Mouse (Mus musculus): Measurements from ENCODE around the gene Exd2.

The Exd2 gene

DNA sequence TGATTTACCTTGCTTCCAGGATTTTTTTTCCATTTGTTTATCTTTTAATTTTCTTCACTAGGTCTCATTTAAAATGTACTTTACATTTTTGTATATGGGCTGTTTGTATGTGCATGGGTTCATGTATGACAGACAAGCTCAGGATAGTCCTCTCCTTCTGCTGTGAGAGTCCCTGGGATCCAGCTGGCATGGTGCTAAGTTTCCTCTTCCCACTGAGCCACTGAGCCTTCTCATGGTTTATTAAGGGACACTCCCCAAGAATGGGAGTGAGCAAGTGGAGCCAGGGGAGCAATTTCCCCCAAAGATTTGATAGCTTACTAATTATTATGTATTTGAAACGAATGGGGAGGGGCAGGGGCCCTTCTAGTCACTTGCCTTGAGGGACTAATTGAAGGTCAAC is 37.6 kb downstream of the Exd2 start:
- no peak for DNase-seq

DNA sequence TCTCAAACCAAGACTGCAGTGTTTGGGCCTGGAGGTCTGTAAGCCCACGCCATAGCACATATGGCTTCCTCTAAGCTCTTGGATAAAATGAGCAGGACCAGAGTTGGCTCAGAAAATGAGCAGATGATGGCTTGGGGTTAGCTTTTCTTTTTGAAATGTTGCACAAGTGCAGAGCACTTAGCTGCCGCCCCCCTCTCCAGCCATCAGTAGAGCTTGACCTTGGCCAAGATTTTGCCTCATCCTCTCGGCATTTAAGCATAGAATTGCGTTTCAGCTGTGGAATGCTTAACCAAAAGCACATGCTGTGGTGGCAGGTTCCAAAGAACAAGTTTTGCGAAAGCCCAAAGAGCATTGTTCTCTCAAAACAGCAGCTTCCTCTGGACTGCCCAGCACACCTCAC is 41.8 kb downstream of the Exd2 start:
- DNase-seq: no peak

DNA sequence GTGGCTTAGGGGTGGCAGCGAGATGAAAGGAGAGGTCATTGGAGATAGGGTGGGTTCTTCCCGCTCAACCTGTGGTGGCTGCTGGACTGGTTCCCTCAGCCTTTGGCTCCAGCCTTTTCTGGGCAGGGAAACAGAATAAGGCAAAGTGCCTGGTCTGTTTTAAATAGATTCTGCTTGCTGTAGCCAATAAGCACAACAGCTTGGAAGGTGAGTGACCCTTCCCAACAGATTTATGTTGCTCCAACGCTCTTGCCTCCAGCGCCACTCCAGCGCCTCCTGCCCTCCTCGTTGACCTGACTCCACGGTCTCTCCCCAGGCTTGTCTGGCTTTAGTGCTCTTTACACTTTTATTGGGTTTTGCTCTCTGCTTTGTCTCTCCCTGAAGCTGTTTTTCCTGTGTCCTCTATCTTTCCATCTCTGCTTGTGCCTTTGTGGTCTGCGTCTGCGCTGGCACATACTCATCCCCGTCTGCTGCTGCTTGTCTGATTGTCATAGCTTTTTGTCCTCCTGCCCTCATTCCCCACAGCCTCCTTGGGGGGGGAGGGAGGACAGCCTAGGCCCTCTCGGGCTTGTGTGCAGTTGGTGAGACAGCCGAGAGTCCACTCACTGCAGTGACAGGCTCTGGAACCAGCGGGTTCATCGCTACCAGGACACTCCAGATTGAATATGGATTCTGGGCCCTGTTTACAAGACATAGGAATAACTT is 44.3 kb downstream of the Exd2 start:
- DNase-seq: peak; percentile 40

DNA sequence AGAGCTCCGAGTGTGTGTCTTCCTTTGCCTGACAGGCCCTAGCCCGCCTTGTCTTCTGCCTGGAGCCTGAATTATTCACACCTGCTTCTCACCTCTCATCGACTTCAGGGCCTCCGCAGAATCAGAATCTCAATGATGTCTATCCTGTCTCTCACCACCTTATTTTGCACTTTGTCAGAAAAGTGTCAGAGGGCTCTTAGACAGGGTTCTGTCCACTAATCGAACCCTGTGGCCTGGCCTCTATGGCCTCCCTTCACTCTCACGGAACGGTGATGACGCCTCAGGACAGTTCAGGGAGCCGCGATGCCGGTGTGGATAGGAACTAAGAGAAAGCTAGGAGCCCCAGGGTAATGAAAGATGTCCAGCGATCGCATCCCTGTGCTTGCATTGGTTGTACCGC is 55.1 kb downstream of the Exd2 start, which contains the start of gene Galnt16:
Gene Galnt16 (plus strand): TSS at position 301 of the 400 bp plus-strand sequence.
- DNase-seq: no peak

DNA sequence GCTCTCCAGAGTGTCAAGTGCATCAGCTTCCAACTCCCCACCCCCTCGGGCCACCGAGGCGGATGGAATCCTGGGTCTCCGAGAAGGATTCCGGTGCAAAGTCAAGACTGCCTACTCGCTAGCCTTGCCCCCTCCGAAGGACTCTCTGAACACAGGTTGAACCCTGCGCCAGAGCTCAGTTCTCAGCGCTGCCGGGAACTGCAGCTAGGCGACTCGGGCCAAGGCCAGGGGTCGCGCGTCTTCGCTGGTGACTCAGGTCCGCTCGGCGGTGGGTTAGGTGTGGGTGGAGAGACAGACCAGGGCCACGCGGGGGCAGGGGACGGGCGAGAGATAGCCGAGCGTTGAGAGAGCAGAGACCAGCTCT is 55.5 kb downstream of the Exd2 start:
- DNase-seq: no peak

DNA sequence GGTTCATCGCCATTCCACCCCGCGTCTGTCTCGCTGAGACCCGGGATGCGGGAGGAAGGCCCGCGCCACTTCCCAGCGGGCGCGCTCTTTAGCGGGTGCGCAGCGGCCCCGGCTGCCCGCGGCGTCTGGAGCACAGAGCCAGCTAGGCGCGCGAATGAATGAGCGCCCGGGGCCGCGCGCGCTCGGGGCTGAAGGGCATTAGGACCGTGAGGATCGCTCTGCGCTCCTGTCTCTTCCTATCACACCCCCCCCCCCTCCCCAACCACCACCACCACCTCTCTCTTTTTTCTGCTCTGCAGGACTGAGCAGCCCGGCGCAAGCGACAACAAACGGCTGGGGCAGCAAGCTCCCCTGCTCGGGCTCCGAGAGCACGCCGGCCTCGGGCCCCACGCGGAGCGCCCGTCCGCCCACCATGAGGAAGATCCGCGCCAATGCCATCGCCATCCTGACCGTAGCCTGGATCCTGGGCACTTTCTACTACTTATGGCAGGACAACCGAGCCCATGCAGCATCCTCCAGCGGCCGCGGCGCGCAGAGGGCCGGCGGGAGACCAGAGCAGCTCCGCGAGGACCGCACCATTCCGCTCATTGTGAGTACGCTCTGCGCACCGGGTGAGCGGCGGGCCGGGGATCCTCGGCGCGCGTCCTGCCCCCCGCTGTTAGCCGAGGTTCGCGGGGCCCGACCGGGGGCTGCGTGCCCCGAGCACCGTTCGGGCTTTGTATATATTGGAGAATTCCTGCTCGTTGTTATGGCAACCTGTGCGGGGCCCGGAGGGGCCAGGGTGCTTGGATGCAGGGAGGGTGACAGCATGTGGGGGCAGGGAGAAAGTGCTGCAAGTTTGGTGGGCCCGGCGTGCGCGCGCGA is 56.1 kb downstream of the Exd2 start:
- no peak for DNase-seq

DNA sequence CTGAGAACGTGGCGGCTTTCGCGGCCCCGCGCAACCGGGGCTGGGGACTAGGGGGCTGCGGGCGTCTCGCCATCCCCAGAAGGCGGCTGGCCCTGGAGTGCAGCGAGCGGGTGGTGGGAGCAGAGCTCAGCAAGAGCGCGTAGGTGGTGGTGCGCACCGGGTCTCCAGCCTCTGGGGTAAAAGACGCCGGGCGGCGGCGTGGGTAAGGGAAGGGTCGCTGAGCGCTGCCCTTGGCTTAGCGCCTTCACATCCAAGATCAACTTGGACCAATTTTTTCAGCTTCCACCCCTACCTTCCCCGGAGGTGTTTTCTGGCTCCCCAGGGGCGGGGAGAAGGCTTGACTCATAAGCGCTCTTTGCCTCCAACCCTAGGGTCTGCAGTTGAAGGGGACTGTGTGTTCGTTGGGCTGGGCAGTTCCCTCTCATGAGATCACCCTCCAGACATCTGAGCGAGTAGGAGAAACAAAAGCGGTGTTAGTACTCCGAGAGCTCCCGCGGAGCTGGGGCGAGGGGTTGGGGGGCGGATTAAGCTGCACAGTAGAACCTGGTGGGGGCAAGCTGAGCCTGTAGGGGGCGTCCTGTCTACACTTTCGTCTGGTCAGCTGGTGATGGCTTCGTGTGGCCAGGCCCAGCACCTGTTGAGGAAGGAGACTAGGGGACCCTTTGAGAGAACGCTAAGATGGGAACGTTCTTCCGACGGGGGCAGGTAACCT is 56.9 kb downstream of the Exd2 start:
- DNase-seq: no peak

DNA sequence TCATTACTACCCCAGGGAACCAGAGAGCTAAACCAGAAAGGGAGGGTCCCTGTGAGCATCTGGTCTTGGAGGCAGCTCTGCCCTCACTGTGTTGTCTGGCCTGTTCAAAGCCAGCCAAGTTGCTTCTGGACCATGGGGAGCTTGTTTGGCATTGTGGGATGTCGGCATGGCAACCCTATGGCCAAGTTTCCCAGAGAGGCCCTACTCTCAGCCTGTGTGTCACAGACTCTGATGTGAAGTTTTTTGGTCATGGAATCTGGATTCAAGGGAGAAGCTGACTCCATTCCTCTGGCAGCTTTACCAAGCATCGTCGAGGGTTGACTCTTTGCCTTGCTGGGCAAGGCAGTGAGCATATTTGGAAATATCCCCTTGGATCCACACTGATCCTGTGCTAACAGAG is 59.1 kb downstream of the Exd2 start:
- no peak for DNase-seq

DNA sequence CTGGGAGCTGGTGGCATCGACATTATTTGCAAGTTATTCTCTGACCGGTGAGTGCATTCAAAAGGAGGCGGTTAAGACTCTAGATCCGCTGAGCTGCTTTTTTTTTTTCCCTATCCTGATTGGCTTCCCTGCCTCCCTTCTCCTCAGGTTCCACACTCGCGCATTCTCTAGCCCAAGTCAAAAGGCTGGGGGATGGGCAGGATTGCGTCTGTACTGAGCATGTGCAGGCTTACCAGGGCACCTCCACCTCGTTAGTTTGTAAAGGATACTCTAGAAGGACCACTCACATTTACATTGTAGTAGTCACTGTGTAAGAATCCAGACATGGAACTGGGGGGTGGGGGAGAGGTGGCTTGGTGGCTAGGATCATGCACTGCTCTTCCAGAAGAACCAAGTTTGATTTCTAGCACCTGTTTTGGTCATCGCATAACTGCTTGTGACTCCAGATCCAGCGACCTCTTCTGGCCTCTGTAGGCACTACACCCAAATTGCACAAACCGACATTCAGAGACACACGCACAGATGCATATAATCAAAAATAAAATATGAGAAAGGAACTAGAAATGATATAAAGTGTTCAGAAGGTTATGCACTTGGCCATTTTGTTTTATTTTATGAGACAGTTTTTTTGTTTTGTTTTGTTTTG is 61.5 kb downstream of the Exd2 start:
- DNase-seq: no peak

DNA sequence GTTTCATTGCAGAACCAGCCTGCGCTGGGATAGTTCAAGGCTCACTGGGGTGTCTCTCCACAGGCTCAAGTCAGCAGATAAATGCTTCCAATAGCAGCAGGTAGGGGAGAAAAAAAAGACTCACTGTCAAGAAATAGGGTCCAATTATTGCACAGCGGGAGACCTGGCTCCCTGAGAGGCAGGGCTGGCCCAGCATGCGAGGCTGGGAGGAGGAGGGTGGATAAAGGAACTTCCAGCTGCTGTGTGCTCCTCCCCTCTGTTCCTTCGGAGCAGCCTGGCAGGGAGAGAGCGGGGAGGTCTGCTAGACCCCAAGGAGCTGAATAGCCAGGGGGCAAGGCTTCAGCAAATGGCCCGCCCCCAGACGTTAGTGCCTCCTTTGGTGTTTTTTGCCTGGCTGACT is 62.6 kb downstream of the Exd2 start:
- DNase-seq: no peak

DNA sequence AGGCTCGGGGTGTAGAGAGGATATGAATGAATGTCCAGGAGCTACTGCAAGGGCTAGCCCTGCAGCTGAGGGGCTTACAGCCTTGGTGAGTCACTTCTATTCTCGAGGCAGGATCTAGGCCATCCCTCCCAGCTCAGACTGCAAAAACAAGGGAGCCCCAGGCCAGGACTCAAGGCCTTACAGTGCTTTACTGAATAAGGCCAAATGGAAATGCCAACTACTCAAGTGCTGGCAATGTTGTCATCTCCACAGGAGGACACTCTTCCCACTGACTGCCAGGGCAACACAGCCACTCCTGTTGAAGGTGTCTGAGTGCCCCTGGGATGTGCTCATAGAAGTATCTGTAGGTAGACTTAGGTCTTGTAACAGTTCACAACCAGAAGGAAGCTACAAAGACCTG is 63.6 kb downstream of the Exd2 start:
- no peak for DNase-seq

DNA sequence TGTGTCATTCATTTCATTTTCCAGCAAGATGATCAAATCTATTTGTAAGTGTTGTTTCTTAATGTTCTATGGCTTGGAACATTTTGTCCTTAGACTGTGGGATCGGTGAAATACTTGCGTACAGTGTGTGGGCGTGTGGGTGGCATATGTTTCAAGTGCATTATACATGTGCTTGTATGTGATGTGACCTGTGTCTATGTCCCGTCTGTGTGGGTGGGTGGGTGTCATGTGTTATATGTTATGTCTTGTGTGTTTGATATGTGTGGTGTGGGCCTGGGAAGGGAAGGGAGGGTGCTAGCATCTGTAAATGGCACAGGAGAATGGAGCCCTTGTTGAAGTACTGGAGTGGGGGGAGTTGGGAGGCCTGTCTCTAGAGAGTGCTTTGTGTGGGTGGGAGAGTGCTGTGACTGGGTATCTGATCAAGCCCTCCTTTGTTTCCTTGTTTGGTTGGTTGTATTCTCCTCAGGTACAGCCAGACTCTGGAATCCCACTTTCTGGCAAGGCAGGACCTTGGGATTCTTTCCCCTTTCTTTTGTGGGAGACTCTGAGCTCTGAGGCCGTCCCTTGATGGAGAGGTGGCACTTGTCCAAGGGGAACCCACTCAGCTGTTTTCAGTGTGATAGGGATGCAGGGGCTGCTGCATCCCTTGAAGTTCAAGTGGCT is 65.0 kb downstream of the Exd2 start:
- no peak for DNase-seq

DNA sequence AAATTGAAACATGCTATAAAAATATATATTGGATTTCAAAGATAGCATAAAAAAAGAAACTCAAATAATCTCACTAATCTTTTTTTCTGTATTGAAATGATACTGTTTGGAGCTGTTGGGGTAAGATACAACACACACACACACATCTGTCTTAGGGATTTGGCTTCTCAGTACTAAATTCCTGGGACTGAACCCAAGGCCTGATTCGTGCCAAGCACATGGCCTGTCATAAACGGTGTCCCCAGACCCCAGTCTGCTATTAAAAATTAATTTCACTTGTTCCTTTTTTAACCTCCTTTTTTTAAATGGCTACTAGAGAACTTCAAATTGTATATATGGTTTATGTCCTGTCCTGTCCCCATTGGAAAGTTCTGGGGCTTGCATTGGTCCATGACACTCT is 67.2 kb downstream of the Exd2 start:
- DNase-seq: no peak

DNA sequence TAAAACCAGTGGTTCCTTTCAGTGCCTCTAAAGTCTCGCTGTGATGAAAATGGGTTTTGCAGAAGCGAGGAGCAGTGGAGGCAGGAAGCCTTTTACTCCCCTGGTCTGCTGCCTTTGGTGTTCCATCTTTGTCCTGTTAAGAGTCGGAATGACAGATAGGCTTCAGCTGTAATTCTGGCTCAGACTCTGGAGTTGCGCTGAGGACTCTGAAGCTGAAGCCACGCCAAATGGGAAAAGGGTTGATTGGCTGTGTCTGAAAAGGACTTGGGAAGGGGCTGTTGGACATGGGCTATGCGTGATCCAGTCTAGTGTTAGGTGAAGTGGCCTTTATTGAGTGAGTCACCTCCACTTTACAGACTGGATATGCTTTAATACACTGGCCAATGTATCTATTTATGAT is 67.7 kb downstream of the Exd2 start:
- DNase-seq: no peak

DNA sequence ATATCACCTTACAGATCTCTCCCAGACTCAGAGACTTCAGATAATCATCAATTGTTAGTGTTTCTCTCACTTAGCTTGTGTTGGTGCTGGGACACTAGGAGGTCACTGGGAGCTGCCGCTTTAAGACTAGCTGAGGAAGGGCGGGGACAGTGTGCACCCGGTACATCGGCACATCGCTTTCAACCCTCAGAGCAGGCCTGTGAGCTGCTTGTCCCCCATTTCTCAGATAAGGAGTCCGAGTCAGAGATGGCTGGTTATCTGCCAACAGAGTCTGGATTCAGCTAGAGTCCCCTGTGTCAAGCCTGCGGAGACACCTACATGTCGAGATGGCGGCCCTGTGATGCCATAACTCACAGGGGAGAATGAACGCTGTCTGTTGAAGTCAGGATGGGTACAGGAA is 68.7 kb downstream of the Exd2 start:
- DNase-seq: no peak

DNA sequence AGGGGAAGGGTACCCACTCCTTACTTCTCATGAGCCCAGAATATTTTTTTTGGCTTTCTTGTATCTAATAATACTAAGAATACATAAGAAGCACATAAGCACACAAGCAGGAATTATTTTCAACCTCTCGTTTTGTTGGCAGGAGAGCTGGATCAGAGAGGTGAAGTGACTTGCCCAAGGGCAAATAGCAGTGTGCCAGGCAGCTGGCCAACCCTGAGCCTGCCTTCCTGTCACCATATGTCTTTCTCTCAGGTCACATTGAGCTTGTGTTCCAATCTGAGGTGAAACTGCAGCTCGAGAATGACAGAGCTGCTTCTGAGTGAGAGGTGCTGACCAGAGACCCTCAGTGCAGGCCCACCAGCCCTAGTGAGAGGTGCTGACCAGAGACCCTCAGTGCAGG is 71.0 kb downstream of the Exd2 start:
- no peak for DNase-seq

DNA sequence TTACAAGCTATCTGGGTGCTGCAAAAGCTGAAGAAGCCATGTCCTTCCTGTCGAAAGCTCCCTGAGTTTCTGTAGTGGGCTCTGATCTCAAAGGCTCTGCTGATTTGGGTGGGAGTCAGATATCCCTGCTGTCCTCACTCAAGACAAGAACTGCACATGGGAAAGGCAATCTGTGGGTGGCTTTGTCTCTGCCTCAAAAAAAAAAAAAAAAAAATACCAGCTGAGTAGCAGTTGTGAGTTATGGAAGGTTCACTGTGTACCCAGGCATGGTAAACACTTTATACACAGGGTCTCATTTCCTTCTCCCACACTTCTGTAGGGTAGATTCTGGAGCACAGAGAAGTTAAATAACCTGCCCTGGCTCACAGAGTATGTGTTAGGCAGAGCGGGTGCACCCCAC is 74.4 kb downstream of the Exd2 start:
- no peak for DNase-seq

DNA sequence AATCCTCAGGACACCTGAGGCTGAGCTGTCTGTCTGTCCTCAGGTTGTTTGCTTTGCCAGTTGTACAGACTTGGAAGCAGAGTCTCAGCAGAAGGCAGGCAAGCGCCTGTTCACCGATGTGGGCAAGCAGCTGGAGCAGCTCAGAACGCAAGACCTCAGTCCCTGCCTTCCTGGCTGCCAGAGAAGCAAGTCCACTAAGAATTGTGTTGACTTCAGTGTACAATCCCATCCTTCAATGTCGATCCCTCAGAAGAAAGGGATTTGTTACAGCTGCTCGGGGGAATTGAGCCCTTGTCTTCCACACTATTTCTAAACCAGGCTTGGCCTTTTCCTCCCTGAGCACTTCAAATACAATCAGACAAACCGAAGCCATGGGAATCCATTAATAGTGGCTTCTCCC is 75.4 kb downstream of the Exd2 start:
- no peak for DNase-seq

DNA sequence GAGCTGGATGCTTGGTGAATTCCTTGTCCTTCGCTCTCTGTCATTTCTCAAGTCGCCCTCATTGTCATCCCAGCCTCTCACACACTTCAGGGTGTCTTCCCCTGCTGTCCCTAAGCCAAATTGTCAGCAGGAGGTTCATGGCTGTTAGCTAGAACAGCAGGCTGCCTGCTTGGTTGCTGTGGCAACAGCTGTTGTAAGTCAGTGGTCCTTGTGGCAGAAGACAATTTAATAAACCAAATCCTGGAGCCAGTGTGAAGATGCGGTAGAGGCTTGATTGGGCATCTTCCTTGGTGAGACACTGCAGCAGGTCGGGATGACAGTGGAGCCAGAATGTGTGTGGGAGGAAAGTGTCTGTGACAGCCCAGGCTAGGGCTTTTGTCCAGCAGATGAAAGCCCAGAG is 82.4 kb downstream of the Exd2 start:
- DNase-seq: no peak

DNA sequence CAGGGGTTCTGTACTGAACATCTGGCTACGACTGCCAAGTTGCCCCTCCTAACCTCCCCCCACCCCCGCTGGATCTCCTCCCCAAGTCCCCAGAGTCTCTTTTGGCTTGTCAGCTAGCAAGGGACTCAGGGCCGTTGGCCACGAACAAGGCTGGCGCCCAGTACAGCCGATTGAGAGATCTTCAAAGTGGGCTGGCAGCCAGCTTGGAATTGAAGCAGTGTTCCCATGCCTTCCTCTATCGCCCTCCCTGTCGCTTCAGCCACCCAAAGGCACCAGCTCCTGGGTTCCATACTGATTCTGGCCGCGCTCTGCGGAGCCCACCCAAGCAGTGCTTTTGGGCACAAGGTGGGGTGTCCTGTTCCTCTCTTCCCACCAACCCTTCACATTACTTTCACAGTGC is 86.8 kb downstream of the Exd2 start:
- DNase-seq: peak; percentile 72
